Mouse (Mus musculus): Measurements from ENCODE around the gene Pigb.
"Not testable (repeated sequence)": the region's sequence is repeated elsewhere in the genome, so short reads cannot be mapped to it uniquely, and the experiment has no call there.

Gene Pigb

GRCm38 (mm10) chr9:73040080-73040479, at the start of gene Pigb:
Gene Pigb (minus strand): TSS chr9:73040378.
- no peak for DNase-seq (ENCODE audit: low spot score)

DNA sequence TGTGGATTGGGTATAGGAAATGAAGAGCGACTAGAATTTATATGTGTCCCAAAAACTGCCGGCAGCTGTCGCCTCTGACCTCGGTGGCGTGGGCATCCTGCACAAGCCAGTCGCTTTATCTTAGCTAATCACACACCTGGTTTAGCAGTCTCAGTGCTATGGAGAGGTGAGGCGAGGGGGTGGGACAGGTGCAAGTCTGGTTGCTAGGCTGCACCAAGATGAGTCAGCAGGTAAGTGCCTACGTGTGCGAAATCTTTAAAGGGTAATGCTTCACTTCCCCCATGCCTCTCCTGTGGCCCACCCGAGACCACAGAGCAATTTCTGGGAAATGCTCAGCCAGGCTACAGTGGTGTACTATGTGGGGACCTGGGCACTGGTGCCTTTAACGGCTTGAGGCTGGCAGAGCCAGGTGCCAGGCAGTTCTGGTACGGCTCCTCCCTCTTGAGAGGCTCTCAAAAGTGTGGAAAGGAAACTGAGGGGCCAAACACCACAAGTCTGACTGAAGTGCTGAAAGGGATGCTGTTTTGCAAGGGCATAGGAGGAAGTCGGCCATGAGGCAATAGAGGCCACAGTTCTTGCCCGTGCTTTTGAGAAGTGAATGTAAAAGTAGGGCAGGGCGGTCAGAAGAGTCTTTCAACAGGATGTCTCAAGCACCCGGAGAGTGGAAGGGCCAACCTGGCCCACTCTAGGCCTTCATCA, 49.2 kb upstream of the Pigb start:
- no peak for DNase-seq (ENCODE audit: low spot score)

- no peak for DNase-seq (ENCODE audit: low spot score)
Measured at GRCm38 (mm10) chr9:73087581-73087980, 47.4 kb upstream of the Pigb start.

- no peak for DNase-seq (ENCODE audit: low spot score)
Measured at GRCm38 (mm10) chr9:73087121-73087520, 46.9 kb upstream of the Pigb start.

DNA sequence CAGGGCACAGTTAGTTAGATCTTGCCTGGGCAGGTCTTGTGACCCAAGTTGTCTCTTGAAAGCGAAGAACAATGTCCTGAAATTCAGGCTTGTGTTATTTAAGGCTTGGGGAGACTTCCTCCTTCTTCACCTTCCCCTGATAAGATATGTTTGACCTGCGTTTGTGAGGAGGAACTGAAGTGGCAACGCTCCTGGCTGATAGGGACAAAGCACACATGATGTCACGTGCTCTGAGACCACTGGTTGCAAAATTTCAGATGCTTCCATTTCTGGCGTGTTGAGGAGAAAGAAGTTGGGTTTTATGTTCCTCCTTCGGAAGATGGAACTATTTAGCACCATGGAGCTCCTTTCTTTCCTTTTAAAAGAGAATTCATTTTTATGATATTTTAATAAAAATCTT, 45.7 kb upstream of the Pigb start:
- DNase-seq (ENCODE audit: low spot score), result no peak

DNA sequence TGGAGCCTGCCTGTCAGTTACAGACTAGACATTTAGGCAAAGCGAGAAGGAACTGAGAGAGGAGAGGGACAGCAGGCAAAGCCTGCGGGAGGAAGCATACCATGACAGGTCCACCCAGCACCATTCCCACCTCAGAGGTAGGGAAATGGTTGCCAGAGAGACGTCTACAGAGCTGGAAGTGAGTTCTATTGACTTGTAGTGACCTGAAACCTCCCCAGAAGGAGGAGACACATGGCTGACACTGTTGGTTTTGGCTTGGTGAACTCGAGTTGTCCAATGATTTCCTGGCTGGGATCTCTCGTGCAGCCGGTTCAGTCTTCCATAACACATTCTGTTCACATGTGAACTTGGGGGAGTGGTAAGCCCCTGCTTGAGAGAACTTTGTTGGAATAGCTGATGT, 43.8 kb upstream of the Pigb start:
- DNase-seq (ENCODE audit: low spot score), result no peak

GRCm38 (mm10) chr9:73082291-73083000, 42.3 kb upstream of the Pigb start:
- no peak for DNase-seq (ENCODE audit: low spot score)

DNA sequence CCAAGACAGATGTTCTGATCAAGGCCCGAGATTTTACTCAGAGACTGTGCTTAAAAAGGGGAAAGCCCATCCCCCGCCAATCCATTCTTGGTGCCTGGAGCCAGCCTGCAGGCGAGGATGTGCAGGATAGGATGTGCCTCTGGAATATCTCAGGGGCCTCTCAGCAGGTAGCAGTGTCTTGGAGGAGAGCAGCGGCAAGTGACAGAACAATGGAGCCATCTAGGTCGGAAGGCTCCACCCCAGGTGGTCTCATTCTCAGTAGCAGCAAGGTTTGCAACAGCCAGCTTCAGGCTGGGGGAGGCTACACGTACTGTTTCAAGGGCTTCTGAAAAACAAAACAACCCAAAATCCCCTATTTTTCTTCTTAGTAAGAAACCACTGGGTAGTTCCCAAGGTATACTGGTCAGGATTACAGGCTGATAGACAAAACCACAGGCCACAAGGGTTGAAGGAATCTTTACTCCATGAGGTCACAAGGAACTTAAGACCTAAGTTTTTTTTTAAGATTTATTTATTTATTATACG, 39.7 kb upstream of the Pigb start:
- DNase-seq (ENCODE audit: low spot score), result no peak

GRCm38 (mm10) chr9:73079349-73079748, 39.2 kb upstream of the Pigb start:
- DNase-seq (ENCODE audit: low spot score), result not testable (repeated sequence)

GRCm38 (mm10) chr9:73073169-73073568, 33.0 kb upstream of the Pigb start:
- DNase-seq (ENCODE audit: low spot score), result no peak

- DNase-seq (ENCODE audit: low spot score), result no peak
Measured at GRCm38 (mm10) chr9:73072426-73072825, 32.2 kb upstream of the Pigb start.

- no peak for DNase-seq (ENCODE audit: low spot score)
Measured at GRCm38 (mm10) chr9:73070971-73071659, 30.9 kb upstream of the Pigb start.

- no peak for DNase-seq (ENCODE audit: low spot score)
Measured at GRCm38 (mm10) chr9:73068688-73069087, 28.5 kb upstream of the Pigb start.

DNA sequence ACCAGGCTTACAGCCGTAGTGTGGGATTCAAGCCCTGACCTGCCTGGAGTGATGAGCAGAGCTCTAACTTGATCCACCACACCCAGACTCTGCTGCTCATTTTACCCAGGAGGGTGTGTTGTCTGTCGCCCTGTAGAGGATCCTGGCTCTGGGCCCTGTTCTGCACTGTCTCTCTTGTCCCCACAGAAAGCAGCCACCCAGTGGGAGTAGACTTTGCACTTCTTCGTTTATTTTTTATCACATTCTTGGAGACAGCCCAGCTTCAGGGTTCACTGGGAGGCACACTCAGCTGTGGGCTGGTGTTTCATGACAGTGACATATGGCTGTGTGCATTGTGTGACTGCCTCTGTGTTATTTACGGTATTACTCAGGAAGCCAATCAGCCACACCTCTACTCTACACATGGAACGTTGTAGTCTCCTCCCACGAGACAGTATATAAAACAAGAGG, 28.1 kb upstream of the Pigb start:
- DNase-seq (ENCODE audit: low spot score), result no peak

GRCm38 (mm10) chr9:73067086-73067485, 26.9 kb upstream of the Pigb start:
- no peak for DNase-seq (ENCODE audit: low spot score)

GRCm38 (mm10) chr9:73063621-73064290, 23.6 kb upstream of the Pigb start:
- DNase-seq (ENCODE audit: low spot score), result no peak

DNA sequence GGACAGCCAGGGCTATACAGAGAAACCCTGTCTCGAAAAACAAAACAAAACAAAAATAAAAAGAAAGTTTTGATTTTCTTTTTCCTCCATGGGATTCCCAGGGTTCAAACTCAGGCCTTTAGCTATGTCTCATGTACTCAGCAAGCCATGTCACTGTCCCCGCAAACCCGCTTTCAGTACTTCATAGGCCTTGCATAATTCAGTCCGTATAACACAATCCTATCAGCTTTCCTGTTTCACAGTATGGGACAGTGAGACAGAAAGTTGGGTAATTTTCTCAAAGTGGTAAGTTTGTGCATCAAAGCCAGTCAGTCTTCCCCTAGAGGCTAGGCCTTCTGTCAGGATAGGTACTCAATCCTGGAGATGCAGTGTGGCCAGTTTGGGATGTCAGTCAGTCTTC, 19.0 kb upstream of the Pigb start:
- DNase-seq (ENCODE audit: low spot score), result no peak

- no peak for DNase-seq (ENCODE audit: low spot score)
Measured at GRCm38 (mm10) chr9:73055441-73055911, 15.3 kb upstream of the Pigb start.

GRCm38 (mm10) chr9:73050606-73051005, 10.4 kb upstream of the Pigb start:
- DNase-seq (ENCODE audit: low spot score), result no peak

GRCm38 (mm10) chr9:73049833-73050232, 9.7 kb upstream of the Pigb start:
- no peak for DNase-seq (ENCODE audit: low spot score)

GRCm38 (mm10) chr9:73048927-73049326, 8.7 kb upstream of the Pigb start:
- DNase-seq (ENCODE audit: low spot score), result no peak

- DNase-seq (ENCODE audit: low spot score), result no peak
Measured at GRCm38 (mm10) chr9:73047906-73048305, 7.7 kb upstream of the Pigb start.

All from layer of hippocampus, adult 9-10 months (tissue).